Mouse (Mus musculus): ENCODE data around the gene Dglucy. TPM values are rescaled to one million over a fixed set of nuclear protein-coding genes. Genes with fewer than 3 reads are reported as not detected.
"Not testable (repeated sequence)": the region's sequence is repeated elsewhere in the genome, so short reads cannot be mapped to it uniquely, and the experiment has no call there.

The Dglucy gene
- polyA plus RNA-seq, 1 experiment from 2014 or later: 5.3 TPM

DNA sequence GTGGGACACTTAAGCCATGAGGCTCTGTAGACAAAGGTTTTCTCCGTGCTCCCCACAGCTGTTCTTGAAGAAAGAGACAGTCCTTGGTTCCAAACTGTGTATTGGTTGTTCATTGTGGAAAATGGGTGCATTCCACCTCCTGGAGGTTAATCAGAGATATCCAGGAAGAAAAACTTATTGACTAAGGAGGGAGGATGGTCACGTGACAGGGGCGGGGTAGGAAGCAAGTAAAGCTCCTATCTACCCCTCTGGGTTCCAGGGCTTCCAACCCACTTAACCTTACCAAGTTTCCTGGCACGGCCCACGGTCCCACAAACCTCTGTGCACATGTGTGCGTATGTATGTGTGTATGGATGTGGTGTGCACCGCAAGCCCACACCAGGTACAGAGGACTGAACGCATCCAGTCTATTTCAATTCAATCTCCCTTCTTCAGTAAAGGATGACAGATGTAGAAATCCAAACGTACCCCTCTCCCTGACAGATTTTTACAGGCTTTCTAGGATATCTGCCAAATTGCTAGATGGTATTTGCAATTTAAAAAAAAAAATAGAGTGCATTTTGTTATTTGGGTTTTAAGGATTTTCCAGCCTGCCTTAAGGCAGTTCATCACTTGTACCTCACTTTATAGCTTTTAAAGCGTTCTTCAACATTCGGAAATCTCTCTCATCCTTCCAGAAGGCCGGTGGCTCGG, 2.7 kb downstream of the Dglucy start:
- Histone ChIP-seq H3K4me2 (no peak overlapping the region), H3K4me3 (no peak overlapping the region), H3K9me3 (replicated peaks) (no peaks in the 10 kb centered on the region), H3K36me3 (no peaks in the 10 kb centered on the region), H3K4me1 (replicated peaks) (peaks cover 17% of the 10 kb centered on the region), H3K27me3 (no peaks in the 10 kb centered on the region), H3K9ac (no peak overlapping the region), H3K27ac (no peak overlapping the region)
- no peak for ATAC-seq (replicated peaks; ENCODE audit: insufficient number of reproducible peaks, insufficient read depth, low FRiP score, low read depth)
- WGBS: 87% methylated on average over 13 of the region's 13 CpGs

DNA sequence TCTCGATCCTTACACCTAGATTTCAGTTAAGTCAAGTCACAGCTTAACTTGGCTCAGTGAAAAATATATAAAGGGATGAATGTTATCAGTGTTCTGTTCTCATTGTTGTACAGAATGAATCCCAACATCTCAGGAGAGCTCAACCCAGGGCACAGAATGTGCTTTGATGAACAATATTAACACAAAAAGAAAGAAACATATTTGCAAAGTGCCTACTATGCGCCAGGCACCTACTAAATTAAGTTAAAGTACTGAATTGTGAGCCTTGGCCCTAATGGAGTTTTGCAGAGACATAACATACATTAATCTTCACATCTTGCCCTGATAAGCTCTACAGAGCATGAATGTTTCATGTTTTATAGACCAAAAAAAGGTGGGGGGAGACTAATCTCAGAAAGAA, 5.3 kb downstream of the Dglucy start:
- Histone ChIP-seq H3K9ac (no peak overlapping the region), H3K27me3 (no peaks in the 10 kb centered on the region), H3K4me3 (no peak overlapping the region), H3K4me2 (no peak overlapping the region), H3K36me3 (no peaks in the 10 kb centered on the region), H3K4me1 (replicated peaks) (peaks cover 8% of the 10 kb centered on the region), H3K9me3 (replicated peaks) (no peaks in the 10 kb centered on the region), H3K27ac (no peak overlapping the region)
- no peak for ATAC-seq (replicated peaks; ENCODE audit: insufficient number of reproducible peaks, insufficient read depth, low FRiP score, low read depth)
- WGBS: 72% methylated on average over 2 of the region's 2 CpGs

DNA sequence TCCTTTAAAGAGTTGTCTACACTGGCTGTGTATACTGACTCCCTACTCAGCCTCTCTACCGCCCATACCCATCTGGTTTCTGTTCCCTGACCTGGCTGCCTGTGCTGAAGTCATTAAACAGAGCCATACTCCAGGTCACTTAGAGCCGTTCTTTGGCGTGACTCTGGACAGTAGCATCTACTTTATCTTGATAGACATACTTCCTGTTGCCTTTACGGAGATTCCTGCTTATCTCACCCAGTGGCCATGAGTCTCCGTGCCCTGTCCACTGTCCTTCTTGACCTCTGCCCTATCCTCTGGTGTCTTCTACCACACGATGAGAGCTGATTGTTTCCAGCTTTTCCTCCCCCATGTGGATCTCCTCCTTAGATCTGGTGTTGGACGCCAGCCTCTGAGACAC, 6.5 kb downstream of the Dglucy start:
- Histone ChIP-seq H3K4me3 (no peak overlapping the region), H3K9me3 (replicated peaks) (no peaks in the 10 kb centered on the region), H3K36me3 (no peaks in the 10 kb centered on the region), H3K27ac (no peak overlapping the region), H3K27me3 (no peaks in the 10 kb centered on the region), H3K9ac (no peak overlapping the region), H3K4me1 (replicated peaks) (no peaks in the 10 kb centered on the region), H3K4me2 (no peak overlapping the region)
- no peak for ATAC-seq (replicated peaks; ENCODE audit: insufficient number of reproducible peaks, insufficient read depth, low FRiP score, low read depth)
- 21% methylated on average over 7 of the region's 7 CpGs for WGBS

DNA sequence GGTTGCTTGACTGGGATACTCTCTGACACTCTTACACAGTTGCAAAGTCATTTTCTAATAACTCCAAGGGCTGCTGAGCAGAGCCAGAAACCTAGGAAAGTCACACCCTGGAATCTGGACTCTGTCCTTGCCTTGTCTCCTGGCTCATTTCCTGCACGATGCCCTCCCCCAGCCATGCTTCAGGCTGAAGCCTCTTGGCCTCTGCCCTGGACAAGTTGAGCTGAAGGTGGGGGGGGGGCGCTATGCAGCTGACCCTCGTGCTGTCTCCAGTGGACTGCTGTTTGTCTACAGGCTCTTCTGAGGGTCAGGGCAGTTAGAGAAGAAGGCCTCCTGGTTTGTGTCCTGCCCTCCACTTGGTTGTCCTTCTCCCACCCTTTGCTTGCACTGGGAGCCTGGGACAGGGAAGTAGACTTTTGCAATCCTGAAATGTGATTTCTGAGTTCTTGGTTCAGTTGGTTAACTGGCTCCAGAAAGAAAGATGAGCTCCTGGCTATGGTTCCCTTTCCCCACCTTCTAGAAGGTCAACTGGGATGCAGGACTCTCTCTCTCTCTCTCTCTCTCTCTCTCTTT, 11.2 kb downstream of the Dglucy start:
- H3K4me3 ChIP-seq: no peak overlapping the region
- H3K27me3 ChIP-seq: no peaks in the 10 kb centered on the region
- H3K4me2 ChIP-seq: no peak overlapping the region
- no peaks in the 10 kb centered on the region for H3K36me3 ChIP-seq
- H3K27ac ChIP-seq: no peak overlapping the region
- no peaks in the 10 kb centered on the region for H3K4me1 ChIP-seq (replicated peaks)
- H3K9ac ChIP-seq: no peak overlapping the region
- no peak for ATAC-seq (replicated peaks; ENCODE audit: insufficient number of reproducible peaks, insufficient read depth, low FRiP score, low read depth)
- no peaks in the 10 kb centered on the region for H3K9me3 ChIP-seq (replicated peaks)
- 39% methylated on average over 3 of the region's 3 CpGs for WGBS

DNA sequence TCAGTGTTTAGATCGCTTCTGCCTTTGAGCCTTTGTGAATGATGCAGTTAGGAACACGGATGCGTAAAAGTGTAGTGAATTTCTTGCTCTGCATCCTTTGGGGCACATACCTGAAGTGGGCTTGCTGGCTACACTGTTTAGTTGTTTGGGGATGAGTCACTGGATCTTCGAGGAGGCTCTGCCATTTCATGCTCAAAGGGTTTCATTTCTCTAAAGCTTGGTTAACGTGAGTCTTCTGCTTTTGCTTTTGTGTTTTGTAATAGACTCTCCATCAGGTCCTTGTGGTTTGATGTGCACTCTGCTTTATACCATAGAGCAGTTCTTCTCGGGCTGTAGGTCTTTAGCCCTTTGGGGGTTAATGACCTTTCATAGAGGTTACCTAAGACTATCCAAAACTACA, 12.6 kb downstream of the Dglucy start:
- Histone ChIP-seq H3K4me2 (no peak overlapping the region), H3K27ac (no peak overlapping the region), H3K4me1 (replicated peaks) (no peaks in the 10 kb centered on the region), H3K4me3 (no peak overlapping the region), H3K36me3 (no peaks in the 10 kb centered on the region), H3K27me3 (no peaks in the 10 kb centered on the region), H3K9ac (no peak overlapping the region), H3K9me3 (replicated peaks) (no peaks in the 10 kb centered on the region)
- 81% methylated on average over 6 of the region's 6 CpGs for WGBS
- ATAC-seq (replicated peaks; ENCODE audit: insufficient number of reproducible peaks, insufficient read depth, low FRiP score, low read depth): no peak

DNA sequence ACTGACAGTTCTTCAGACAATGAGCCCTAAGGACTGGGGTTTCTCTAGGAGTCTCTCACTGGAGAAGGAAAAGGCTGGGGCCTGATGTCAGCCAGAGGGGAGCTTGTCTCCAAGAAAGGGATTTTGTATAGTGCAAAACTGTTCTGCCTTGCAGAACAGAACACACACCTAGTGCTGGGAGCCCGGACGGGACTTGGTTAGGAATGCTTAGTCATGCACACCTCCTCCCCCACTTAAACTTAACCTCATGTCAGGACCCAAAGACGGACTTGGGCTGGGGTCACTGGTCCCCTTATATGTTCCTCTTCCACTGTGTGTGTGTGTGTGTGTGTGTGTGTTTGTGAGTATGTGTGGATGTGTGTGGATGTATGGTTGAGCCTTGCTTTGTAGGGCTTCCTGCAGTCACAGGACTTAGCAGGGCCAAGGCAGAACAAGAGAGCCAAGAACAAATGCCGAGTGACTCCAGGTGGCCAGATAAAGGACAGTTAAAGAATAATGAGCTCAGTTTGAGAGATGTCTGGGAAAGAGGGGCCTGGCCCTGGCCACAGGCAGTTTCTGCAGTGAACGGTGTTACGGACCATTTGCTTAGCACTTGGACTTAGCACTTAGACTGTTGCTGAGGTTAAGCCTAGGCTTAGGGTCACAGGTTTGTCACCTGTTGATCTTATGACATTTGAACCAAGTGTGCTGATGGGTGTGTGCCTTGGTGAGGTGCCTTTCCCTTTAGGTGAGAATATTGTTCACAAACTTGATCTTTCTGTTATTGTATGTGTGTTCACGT, 15.8 kb downstream of the Dglucy start:
- WGBS: 55% methylated on average over 7 of the region's 7 CpGs
- no peak overlapping the region for H3K4me3 ChIP-seq
- no peak overlapping the region for H3K9ac ChIP-seq
- H3K4me1 ChIP-seq (replicated peaks): no peaks in the 10 kb centered on the region
- H3K27ac ChIP-seq: no peak overlapping the region
- no peaks in the 10 kb centered on the region for H3K9me3 ChIP-seq (replicated peaks)
- no peaks in the 10 kb centered on the region for H3K27me3 ChIP-seq
- no peak overlapping the region for H3K4me2 ChIP-seq
- ATAC-seq (replicated peaks; ENCODE audit: insufficient number of reproducible peaks, insufficient read depth, low FRiP score, low read depth): no peak
- H3K36me3 ChIP-seq: no peaks in the 10 kb centered on the region

DNA sequence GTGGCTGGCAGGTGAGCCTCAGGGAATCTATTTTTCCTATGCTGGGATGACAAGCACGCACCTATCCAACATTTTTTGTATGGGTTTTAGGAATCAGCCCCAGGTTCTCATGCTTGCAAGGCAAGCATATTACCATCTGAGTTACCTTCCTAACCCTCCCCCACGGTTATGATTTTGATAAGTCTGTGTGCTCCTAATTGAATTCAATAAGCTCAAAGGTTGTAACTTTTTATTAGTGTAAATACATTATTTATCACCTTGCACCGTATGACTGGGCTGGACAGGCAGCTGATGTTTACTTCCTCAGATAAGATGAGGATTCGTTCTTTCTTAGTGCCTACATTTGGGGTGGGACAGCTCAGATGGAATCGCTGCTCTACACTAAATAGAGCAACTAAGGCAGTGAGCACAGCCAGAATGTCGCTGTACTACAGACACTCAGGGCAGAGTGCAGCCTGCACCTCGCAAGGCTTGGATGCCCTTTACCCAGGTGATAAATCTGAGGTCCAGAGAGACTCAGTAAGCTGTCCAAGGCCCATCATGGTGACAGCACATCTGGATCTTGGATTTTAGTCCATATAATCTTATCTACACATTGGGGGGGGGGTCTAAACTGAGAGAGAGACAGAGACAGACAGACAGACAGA, 16.7 kb downstream of the Dglucy start:
- no peaks in the 10 kb centered on the region for H3K9me3 ChIP-seq (replicated peaks)
- H3K4me1 ChIP-seq (replicated peaks): no peaks in the 10 kb centered on the region
- no peak overlapping the region for H3K4me3 ChIP-seq
- WGBS: 71% methylated on average over 7 of the region's 7 CpGs
- H3K36me3 ChIP-seq: no peaks in the 10 kb centered on the region
- H3K9ac ChIP-seq: no peak overlapping the region
- H3K27me3 ChIP-seq: no peaks in the 10 kb centered on the region
- H3K27ac ChIP-seq: no peak overlapping the region
- no peak for ATAC-seq (replicated peaks; ENCODE audit: insufficient number of reproducible peaks, insufficient read depth, low FRiP score, low read depth)
- H3K4me2 ChIP-seq: no peak overlapping the region

DNA sequence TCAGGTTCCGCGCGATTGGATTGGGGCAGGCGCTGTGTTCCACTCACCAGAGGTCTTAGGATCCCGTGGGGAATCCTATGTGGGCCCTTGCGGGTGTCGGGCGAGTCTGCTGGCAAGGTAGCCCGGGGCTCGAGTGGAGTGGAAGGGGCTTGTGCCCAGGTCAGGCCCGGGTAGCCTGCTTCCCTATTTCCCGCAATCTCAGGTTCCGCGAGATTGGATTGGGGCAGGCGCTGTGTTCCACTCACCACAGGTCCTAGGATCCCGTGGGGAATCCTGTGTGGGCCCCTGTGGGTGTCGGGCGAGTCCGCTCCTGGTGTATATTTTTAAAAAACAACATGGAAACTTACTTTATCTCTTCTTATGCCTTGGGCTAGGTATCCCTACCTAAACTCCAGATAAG, 24.5 kb downstream of the Dglucy start:
- WGBS: 89% methylated on average over 19 of the region's 19 CpGs
- H3K4me2 ChIP-seq; H3K36me3 ChIP-seq; H3K9ac ChIP-seq; H3K27me3 ChIP-seq; H3K27ac ChIP-seq; H3K4me1 ChIP-seq (replicated peaks); H3K9me3 ChIP-seq (replicated peaks); ATAC-seq (replicated peaks; ENCODE audit: insufficient number of reproducible peaks, insufficient read depth, low FRiP score, low read depth); H3K4me3 ChIP-seq: not testable (repeated sequence)

DNA sequence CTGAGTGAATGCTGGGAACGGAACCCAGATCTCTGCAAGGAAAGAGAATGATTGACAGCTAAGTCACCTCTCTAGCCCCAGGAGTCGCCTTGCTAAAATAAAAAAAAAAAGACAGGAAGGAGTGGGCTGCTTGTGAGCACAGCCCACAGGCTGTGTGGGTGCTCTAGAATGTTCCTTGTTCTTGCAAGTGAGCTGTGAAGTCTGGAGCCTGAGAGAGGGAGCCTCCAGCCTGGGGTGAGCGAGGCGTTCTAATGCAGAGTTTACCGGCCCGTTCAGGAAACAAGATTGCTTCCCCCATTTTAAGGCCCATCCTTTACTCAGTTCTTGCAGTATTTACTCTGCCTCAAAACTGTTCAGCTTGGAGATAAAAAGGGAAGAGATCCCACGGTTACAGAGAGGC, 28.4 kb downstream of the Dglucy start:
- no peak overlapping the region for H3K4me2 ChIP-seq
- H3K4me1 ChIP-seq (replicated peaks): no peaks in the 10 kb centered on the region
- H3K27me3 ChIP-seq: no peaks in the 10 kb centered on the region
- WGBS: 72% methylated on average over 7 of the region's 7 CpGs
- ATAC-seq (replicated peaks; ENCODE audit: insufficient number of reproducible peaks, insufficient read depth, low FRiP score, low read depth): no peak
- no peak overlapping the region for H3K4me3 ChIP-seq
- H3K9ac ChIP-seq: no peak overlapping the region
- no peak overlapping the region for H3K27ac ChIP-seq
- H3K9me3 ChIP-seq (replicated peaks): no peaks in the 10 kb centered on the region
- no peaks in the 10 kb centered on the region for H3K36me3 ChIP-seq

DNA sequence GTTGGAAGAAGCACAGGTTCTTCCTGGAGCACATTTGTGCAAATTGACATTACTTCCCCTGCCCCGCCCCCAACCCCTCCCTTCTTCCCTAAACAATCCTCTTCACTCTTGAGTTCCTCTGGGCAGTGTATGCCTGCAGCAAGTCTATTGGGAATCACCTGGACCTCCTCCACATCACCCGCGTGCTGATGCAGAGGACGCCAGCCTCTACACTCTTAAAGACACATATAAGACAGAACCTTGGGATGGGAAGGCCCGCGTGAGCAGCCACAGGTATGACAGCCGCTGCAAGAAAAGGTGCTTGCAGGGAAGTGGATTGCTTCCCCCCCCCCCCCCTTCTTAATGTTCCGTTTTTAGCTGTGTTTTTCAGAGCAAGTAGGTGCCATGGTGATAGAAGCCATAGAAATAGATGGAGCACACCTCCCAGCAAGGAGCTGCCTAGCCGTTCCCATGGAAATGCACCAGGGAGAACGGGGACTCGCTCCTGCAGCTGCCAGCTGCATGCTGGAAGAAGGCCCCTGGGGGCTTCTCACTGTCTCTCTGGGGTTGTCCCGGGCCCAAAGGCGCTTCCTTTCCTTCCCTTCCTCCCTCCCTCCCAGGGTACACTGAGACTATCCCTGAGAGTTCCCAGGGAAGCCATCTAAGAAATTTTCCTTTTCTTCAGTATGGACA, 29.9 kb downstream of the Dglucy start:
- no peaks in the 10 kb centered on the region for H3K4me1 ChIP-seq (replicated peaks)
- H3K27ac ChIP-seq: no peak overlapping the region
- no peaks in the 10 kb centered on the region for H3K27me3 ChIP-seq
- no peak for ATAC-seq (replicated peaks; ENCODE audit: insufficient number of reproducible peaks, insufficient read depth, low FRiP score, low read depth)
- no peaks in the 10 kb centered on the region for H3K36me3 ChIP-seq
- no peak overlapping the region for H3K4me2 ChIP-seq
- no peak overlapping the region for H3K9ac ChIP-seq
- no peaks in the 10 kb centered on the region for H3K9me3 ChIP-seq (replicated peaks)
- WGBS: 53% methylated on average over 13 of the region's 13 CpGs
- H3K4me3 ChIP-seq: no peak overlapping the region

DNA sequence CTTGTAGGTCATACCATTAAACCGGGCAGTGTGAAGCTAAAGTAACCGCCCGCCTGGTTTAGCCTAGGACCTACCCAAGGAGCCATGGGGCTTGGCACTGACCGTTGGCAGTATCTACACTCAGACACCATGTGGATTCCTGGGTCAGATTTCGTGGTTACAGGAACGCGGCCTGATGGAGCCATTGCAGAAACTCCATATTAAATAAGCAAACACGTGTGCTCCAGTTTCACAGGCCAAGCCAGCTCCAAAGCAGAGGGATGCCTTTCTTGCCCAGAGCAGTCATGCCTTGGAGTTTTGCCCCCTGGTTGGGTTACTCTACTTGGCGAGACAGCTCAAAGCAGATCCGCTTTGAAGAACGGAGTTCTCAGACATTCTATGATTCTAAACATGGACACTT, 31.7 kb downstream of the Dglucy start:
- 85% methylated on average over 11 of the region's 11 CpGs for WGBS
- Histone ChIP-seq H3K9ac (no peak overlapping the region), H3K4me2 (no peak overlapping the region), H3K9me3 (replicated peaks) (no peaks in the 10 kb centered on the region), H3K27ac (no peak overlapping the region), H3K4me1 (replicated peaks) (no peaks in the 10 kb centered on the region), H3K27me3 (no peaks in the 10 kb centered on the region), H3K4me3 (no peak overlapping the region), H3K36me3 (no peaks in the 10 kb centered on the region)
- ATAC-seq (replicated peaks; ENCODE audit: insufficient number of reproducible peaks, insufficient read depth, low FRiP score, low read depth): no peak
